Mouse (Mus musculus) left cerebral cortex, postnatal 4 days (tissue): ENCODE measurements at regions not wholly inside any gene's neighbourhood (a gene's known extent, or its start where the extent isn't known, plus 50 kb on each side); places are given as distances from the start of the nearest gene placed in this dataset.

Experiments used
- DNase-seq: peaks from one replicate; pipeline ENCODE4 v3.0.0-alpha.2; 2022
- intact Hi-C: fragments of 180-260 bp; cut with DNase I; formaldehyde crosslinking; loops from one replicate; pipeline ENCODE4 v1.15.1; 2025

GRCm38 (mm10) chr2:134126988-134127387 lies 427.2 kb downstream of the Hao1 start:
- DNase-seq, result no peak
- intact Hi-C loops, result no loop called here

GRCm38 (mm10) chr2:134107286-134107685 lies 446.9 kb downstream of the Hao1 start:
- no peak for DNase-seq
- intact Hi-C loops, result no loop called here

GRCm38 (mm10) chr2:134088374-134088773 lies 465.8 kb downstream of the Hao1 start:
- DNase-seq, result no peak

GRCm38 (mm10) chr2:134080148-134080547 lies 474.0 kb downstream of the Hao1 start:
- no peak for DNase-seq
- intact Hi-C loops, result no loop called here

More at GRCm38 (mm10) chr2:134088374-134088773, 465.8 kb downstream of the Hao1 start:
- intact Hi-C loops, result no loop called here

GRCm38 (mm10) chr2:134077953-134078352 lies 476.2 kb downstream of the Hao1 start:
- no peak for DNase-seq
- intact Hi-C loops, result no loop called here

- DNase-seq, result peak; percentile 5
- intact Hi-C loops, result no loop called here
These were observed 486.2 kb downstream of the Hao1 start for GRCm38 (mm10) chr2:134067910-134068335.

GRCm38 (mm10) chr2:134067404-134067803 lies 486.8 kb downstream of the Hao1 start:
- DNase-seq, result no peak
- intact Hi-C loops, result no loop called here

- intact Hi-C loops, result no loop called here
These were observed 494.1 kb downstream of the Hao1 start for GRCm38 (mm10) chr2:134059916-134060618.

GRCm38 (mm10) chr2:134036359-134036874 lies 484.5 kb downstream of the Bmp2 start:
- DNase-seq, result no peak
- intact Hi-C loops, result no loop called here

More at GRCm38 (mm10) chr2:134059916-134060618, 494.1 kb downstream of the Hao1 start:
- no peak for DNase-seq

- DNase-seq, result peak; percentile 43
- intact Hi-C loops, result no loop called here
These were observed 477.9 kb downstream of the Bmp2 start for GRCm38 (mm10) chr2:134029631-134030414.

- intact Hi-C loops, result no loop called here
- DNase-seq, result no peak
These were observed 477.2 kb downstream of the Bmp2 start for GRCm38 (mm10) chr2:134029153-134029552.

- intact Hi-C loops, result loop anchor here (5.0 to 10.0 kb wide), 2 partner anchors 222 to 465 kb away; partner anchors contain the start of gene Bmp2
- peak; percentile 38 for DNase-seq
These were observed 465.1 kb downstream of the Bmp2 start for GRCm38 (mm10) chr2:134017109-134017508.

GRCm38 (mm10) chr2:134003146-134003545 lies 451.2 kb downstream of the Bmp2 start:
- no peak for DNase-seq
- intact Hi-C loops, result no loop called here

- intact Hi-C loops, result no loop called here
- no peak for DNase-seq
These were observed 442.8 kb downstream of the Bmp2 start for GRCm38 (mm10) chr2:133994742-133995141.

GRCm38 (mm10) chr2:133994337-133994736 lies 442.4 kb downstream of the Bmp2 start:
- DNase-seq, result no peak
- intact Hi-C loops, result no loop called here

GRCm38 (mm10) chr2:133987671-133988070 lies 435.7 kb downstream of the Bmp2 start:
- no peak for DNase-seq

More at GRCm38 (mm10) chr2:133987671-133988070, 435.7 kb downstream of the Bmp2 start:
- intact Hi-C loops, result no loop called here
